Mouse (Mus musculus): ENCODE results near the gene Shisa8. TPM values are rescaled to one million over a fixed set of nuclear protein-coding genes. Genes with fewer than 3 reads are reported as not detected.

The Shisa8 gene
- polyA plus RNA-seq, 1 experiment from 2014 or later, result 0.75 TPM

GRCm38 (mm10) chr15:82235661-82236060, 23.0 kb upstream of the Shisa8 start:
- H3K27ac ChIP-seq, result no peak overlapping the region
- WGBS, result 71% methylated on average over 10 of the region's 10 CpGs
- H3K9ac ChIP-seq, result no peak overlapping the region
- peaks cover 19% of the 10 kb centered on the region; the same call in 1 of the 2 replicates for H3K36me3 ChIP-seq
- no peaks in the 10 kb centered on the region for H3K4me1 ChIP-seq
- no peak overlapping the region for H3K4me3 ChIP-seq
- no peaks in the 10 kb centered on the region for H3K27me3 ChIP-seq
- no peaks in the 10 kb centered on the region for H3K9me3 ChIP-seq
- ATAC-seq (ENCODE audit: insufficient number of reproducible peaks, insufficient read depth, low FRiP score, low TSS enrichment), result no peak
- H3K4me2 ChIP-seq (replicated peaks), result no peak overlapping the region

GRCm38 (mm10) chr15:82232651-82233050, 20.0 kb upstream of the Shisa8 start:
- 0 out of 2 replicates have a peak, but pooled peaks cover 4% of the 10 kb centered on the region for H3K4me1 ChIP-seq
- no peaks in the 10 kb centered on the region for H3K9me3 ChIP-seq
- no peak overlapping the region for H3K27ac ChIP-seq
- WGBS, result 70% methylated on average over 4 of the region's 4 CpGs
- 0 out of 2 replicates have a peak, but pooled peaks cover 4% of the 10 kb centered on the region for H3K36me3 ChIP-seq
- no peaks in the 10 kb centered on the region for H3K27me3 ChIP-seq
- H3K4me3 ChIP-seq, result no peak overlapping the region
- ATAC-seq (ENCODE audit: insufficient number of reproducible peaks, insufficient read depth, low FRiP score, low TSS enrichment), result no peak
- H3K4me2 ChIP-seq (replicated peaks), result no peak overlapping the region
- no peak overlapping the region for H3K9ac ChIP-seq

GRCm38 (mm10) chr15:82231591-82232378, 19.2 kb upstream of the Shisa8 start:
- 0 out of 2 replicates have a peak, but pooled peaks cover 4% of the 10 kb centered on the region for H3K36me3 ChIP-seq
- no peak overlapping the region for H3K27ac ChIP-seq
- H3K9ac ChIP-seq, result no peak overlapping the region
- no peak for ATAC-seq (ENCODE audit: insufficient number of reproducible peaks, insufficient read depth, low FRiP score, low TSS enrichment)
- WGBS, result 68% methylated on average over 11 of the region's 11 CpGs
- 0 out of 2 replicates have a peak, but pooled peaks cover 4% of the 10 kb centered on the region for H3K4me1 ChIP-seq
- no peak overlapping the region for H3K4me2 ChIP-seq (replicated peaks)
- H3K4me3 ChIP-seq, result no peak overlapping the region
- H3K27me3 ChIP-seq, result no peaks in the 10 kb centered on the region
- no peaks in the 10 kb centered on the region for H3K9me3 ChIP-seq

GRCm38 (mm10) chr15:82231100-82231499, 18.5 kb upstream of the Shisa8 start:
- no peak overlapping the region for H3K4me3 ChIP-seq
- H3K9me3 ChIP-seq, result no peaks in the 10 kb centered on the region
- WGBS, result 76% methylated on average over 4 of the region's 4 CpGs
- H3K4me2 ChIP-seq (replicated peaks), result no peak overlapping the region
- ATAC-seq (ENCODE audit: insufficient number of reproducible peaks, insufficient read depth, low FRiP score, low TSS enrichment), result no peak
- H3K4me1 ChIP-seq, result 0 out of 2 replicates have a peak, but pooled peaks cover 4% of the 10 kb centered on the region
- H3K27ac ChIP-seq, result no peak overlapping the region
- no peak overlapping the region for H3K9ac ChIP-seq
- 0 out of 2 replicates have a peak, but pooled peaks cover under 1% of the 10 kb centered on the region for H3K27me3 ChIP-seq
- H3K36me3 ChIP-seq, result 0 out of 2 replicates have a peak, but pooled peaks cover 4% of the 10 kb centered on the region

- H3K27me3 ChIP-seq, result peaks cover 10% of the 10 kb centered on the region
- no peak overlapping the region for H3K27ac ChIP-seq
- 71% methylated on average over 6 of the region's 6 CpGs for WGBS
- H3K4me2 ChIP-seq (replicated peaks), result no peak overlapping the region
- no peak for ATAC-seq (ENCODE audit: insufficient number of reproducible peaks, insufficient read depth, low FRiP score, low TSS enrichment)
- H3K9me3 ChIP-seq, result no peaks in the 10 kb centered on the region
- 0 out of 2 replicates have a peak, but pooled peaks cover 4% of the 10 kb centered on the region for H3K36me3 ChIP-seq
- 0 out of 2 replicates have a peak, but pooled peaks cover 4% of the 10 kb centered on the region for H3K4me1 ChIP-seq
- no peak overlapping the region for H3K4me3 ChIP-seq
- no peak overlapping the region for H3K9ac ChIP-seq
These were observed 17.5 kb upstream of the Shisa8 start for GRCm38 (mm10) chr15:82230098-82230611.

- Histone ChIP-seq H3K4me2 (replicated peaks) (no peak overlapping the region), H3K9ac (no peak overlapping the region), H3K4me1 (0 out of 2 replicates have a peak, but pooled peaks cover 5% of the 10 kb centered on the region), H3K27ac (no peak overlapping the region), H3K9me3 (no peaks in the 10 kb centered on the region), H3K36me3 (0 out of 2 replicates have a peak, but pooled peaks cover 4% of the 10 kb centered on the region), H3K27me3 (peaks cover 16% of the 10 kb centered on the region), H3K4me3 (no peak overlapping the region)
- WGBS, result 34% methylated on average over 11 of the region's 11 CpGs
- no peak for ATAC-seq (ENCODE audit: insufficient number of reproducible peaks, insufficient read depth, low FRiP score, low TSS enrichment)
These were observed 17.0 kb upstream of the Shisa8 start for GRCm38 (mm10) chr15:82229542-82230045.

- Histone ChIP-seq H3K36me3 (no peaks in the 10 kb centered on the region), H3K4me2 (replicated peaks) (no peak overlapping the region), H3K9ac (no peak overlapping the region), H3K4me3 (no peak overlapping the region), H3K27ac (no peak overlapping the region), H3K4me1 (peaks cover 18% of the 10 kb centered on the region), H3K27me3 (peaks cover 45% of the 10 kb centered on the region), H3K9me3 (no peaks in the 10 kb centered on the region)
- ATAC-seq (ENCODE audit: insufficient number of reproducible peaks, insufficient read depth, low FRiP score, low TSS enrichment), result no peak
- WGBS, result 93% methylated on average over 5 of the region's 5 CpGs
These were observed 13.2 kb upstream of the Shisa8 start for GRCm38 (mm10) chr15:82225769-82226168.

- H3K27me3 ChIP-seq, result peaks cover 51% of the 10 kb centered on the region
- no peaks in the 10 kb centered on the region for H3K36me3 ChIP-seq
- H3K9me3 ChIP-seq, result no peaks in the 10 kb centered on the region
- peak overlapping the region; percentile 65 for H3K4me2 ChIP-seq (replicated peaks)
- H3K4me3 ChIP-seq, result peak overlapping the region; percentile 30
- no peak overlapping the region for H3K27ac ChIP-seq
- 0 out of 2 replicates have a peak overlapping the region, but pooled peaks have one; percentile 30 for H3K9ac ChIP-seq
- 0 out of 2 replicates have a peak, but pooled peaks have one; percentile 2 for ATAC-seq (ENCODE audit: insufficient number of reproducible peaks, insufficient read depth, low FRiP score, low TSS enrichment)
- WGBS, result 31% methylated on average over 7 of the region's 7 CpGs
- peaks cover 17% of the 10 kb centered on the region for H3K4me1 ChIP-seq
These were observed 12.1 kb upstream of the Shisa8 start for GRCm38 (mm10) chr15:82224602-82225215.

GRCm38 (mm10) chr15:82223657-82224601, 11.3 kb upstream of the Shisa8 start, which contains the start of gene Tnfrsf13c:
Gene Tnfrsf13c, minus strand, starts transcription at chr15:82224369.
- peaks cover 14% of the 10 kb centered on the region for H3K4me1 ChIP-seq
- no peaks in the 10 kb centered on the region for H3K36me3 ChIP-seq
- under 1% methylated on average over 43 of the region's 44 CpGs for WGBS
- peaks cover 53% of the 10 kb centered on the region for H3K27me3 ChIP-seq
- ATAC-seq (ENCODE audit: insufficient number of reproducible peaks, insufficient read depth, low FRiP score, low TSS enrichment), result no peak
- peak within 1 kb of the TSS; percentile 30 for H3K4me3 ChIP-seq
- no peak within 1 kb of the TSS for H3K27ac ChIP-seq
- H3K4me2 ChIP-seq (replicated peaks), result peak within 1 kb of the TSS; percentile 65
- no peaks in the 10 kb centered on the region for H3K9me3 ChIP-seq
- peak within 1 kb of the TSS; percentile 30; the same call in 1 of the 2 replicates for H3K9ac ChIP-seq

- Histone ChIP-seq H3K27me3 (peaks cover 57% of the 10 kb centered on the region), H3K9me3 (no peaks in the 10 kb centered on the region), H3K27ac (no peak overlapping the region), H3K9ac (no peak overlapping the region), H3K4me1 (peaks cover 14% of the 10 kb centered on the region), H3K36me3 (no peaks in the 10 kb centered on the region), H3K4me2 (replicated peaks) (peak overlapping the region; percentile 65), H3K4me3 (no peak overlapping the region)
- 48% methylated on average over 7 of the region's 7 CpGs for WGBS
- ATAC-seq (ENCODE audit: insufficient number of reproducible peaks, insufficient read depth, low FRiP score, low TSS enrichment), result no peak
These were observed 10.6 kb upstream of the Shisa8 start for GRCm38 (mm10) chr15:82223251-82223650.
